Comparison of ENCODE assay signal across 21 mouse cellular contexts in genomic region chr14:28514171-28514570, GRCm38 (mm10). TPM values are rescaled to one million over a fixed set of nuclear protein-coding genes. Genes with fewer than 3 reads are reported as not detected.
DNase-seq lines count a peak whose midpoint lies in the region; ATAC-seq lines count a peak whose summit lies in the region.
"Had no signal": no experiment of that assay in that cellular context is flagged by ENCODE, and none has a peak within 500 bp of the region (broad histone marks: within the 10 kb centered on the region; RNA-seq: fewer than 3 reads in every experiment).

No protein-coding gene starts in this region.

- DNase-seq in hindbrain, embryonic 10.5 days (ENCODE audit: low spot score), result no peak
- DNase-seq in embryonic facial prominence, embryonic 11.5 days (ENCODE audit: low spot score), result no peak
- DNase-seq in left cerebral cortex, postnatal 14 days (ENCODE audit: low spot score in 2 of 2), result no peak
- no peak for DNase-seq in gastrocnemius, postnatal 14 days
- DNase-seq: adrenal gland, adult 2 months; cerebellum, adult 8-10 months; gastrocnemius, postnatal 36 days; heart, postnatal 14 days; liver; liver, postnatal 0 days; lung, postnatal 14 days; retina, postnatal 1 day; thymus, postnatal 4 days had no signal

- H3K4me1 ChIP-seq in hindbrain, embryonic 10.5 days (replicated peaks), result peaks cover 59% of the 10 kb centered on the region
- H3K4me1 ChIP-seq in hindbrain, embryonic 16.5 days (ENCODE audit: control insufficient read depth, insufficient read depth, low read depth, low read length), result peaks cover 13% of the 10 kb centered on the region
- H3K4me1 ChIP-seq in embryonic facial prominence, embryonic 11.5 days (ENCODE audit: control insufficient read depth, insufficient read depth, low read length), result peaks cover 5% of the 10 kb centered on the region
- H3K4me1 ChIP-seq in hindbrain, embryonic 12.5 days, result peaks cover 47% of the 10 kb centered on the region
- H3K4me1 ChIP-seq in limb, embryonic 13.5 days, result peaks cover 68% of the 10 kb centered on the region
- H3K4me1 ChIP-seq: megakaryocyte, embryonic 14.5 days had no signal

- 38% methylated on average over 2 of the region's 2 CpGs for WGBS in hindbrain, embryonic 10.5 days
- 23% methylated on average over 2 of the region's 2 CpGs for WGBS in hindbrain, embryonic 16.5 days
- WGBS in embryonic facial prominence, embryonic 11.5 days, result 56% methylated on average over 2 of the region's 2 CpGs
- 28% methylated on average over 2 of the region's 2 CpGs for WGBS in hindbrain, embryonic 12.5 days
- 49% methylated on average over 2 of the region's 2 CpGs for WGBS in limb, embryonic 13.5 days

- no peak for ATAC-seq in hindbrain, embryonic 16.5 days
- ATAC-seq in embryonic facial prominence, embryonic 11.5 days (replicated peaks; ENCODE audit: insufficient number of reproducible peaks, low FRiP score, low TSS enrichment, low read depth), result no peak
- ATAC-seq in hindbrain, embryonic 12.5 days (ENCODE audit: low FRiP score), result no peak
- ATAC-seq in limb, embryonic 13.5 days (ENCODE audit: low FRiP score, low read depth), result no peak
- ATAC-seq: intestine, embryonic 15.5 days; liver, postnatal 0 days had no signal

- peak overlapping the region; percentile 13; the same call in 1 of the 2 replicates for H3K4me3 ChIP-seq in hindbrain, embryonic 10.5 days
- H3K4me3 ChIP-seq in hindbrain, embryonic 16.5 days (ENCODE audit: low read length), result no peak overlapping the region
- 0 out of 2 replicates have a peak overlapping the region, but pooled peaks have one; percentile 13 for H3K4me3 ChIP-seq in embryonic facial prominence, embryonic 11.5 days (ENCODE audit: low read depth, low read length)
- peak overlapping the region; percentile 0; the same call in 1 of the 2 replicates for H3K4me3 ChIP-seq in hindbrain, embryonic 12.5 days
- peak overlapping the region; percentile 89 for H3K4me3 ChIP-seq in limb, embryonic 13.5 days
- H3K4me3 ChIP-seq: intestine, embryonic 15.5 days; kidney, embryonic 15.5 days; layer of hippocampus, adult 2 months; megakaryocyte, embryonic 14.5 days had no signal

- peaks cover 76% of the 10 kb centered on the region for H3K27me3 ChIP-seq in hindbrain, embryonic 10.5 days (ENCODE audit: insufficient read depth, poor library complexity, severe bottlenecking)
- H3K27me3 ChIP-seq in hindbrain, embryonic 16.5 days (replicated peaks; ENCODE audit: control insufficient read depth, insufficient read depth, low read length), result no peaks in the 10 kb centered on the region
- H3K27me3 ChIP-seq in embryonic facial prominence, embryonic 11.5 days (ENCODE audit: control insufficient read depth, insufficient read depth, low read length), result no peaks in the 10 kb centered on the region
- H3K27me3 ChIP-seq in hindbrain, embryonic 12.5 days, result peaks cover 13% of the 10 kb centered on the region
- H3K27me3 ChIP-seq in limb, embryonic 13.5 days, result 0 out of 2 replicates have a peak, but pooled peaks cover 3% of the 10 kb centered on the region

- intact Hi-C loops in left cerebral cortex, postnatal 14 days (cut with DNase I), result no loop called here
- intact Hi-C loops in gastrocnemius, postnatal 14 days (cut with DNase I; ENCODE audit: low total_unique reads), result loop anchor here (5.0 kb wide), 1 partner anchor 707 kb away; no protein-coding TSS in a partner anchor

- H3K36me3 ChIP-seq in hindbrain, embryonic 10.5 days, result peaks cover 49% of the 10 kb centered on the region
- no peaks in the 10 kb centered on the region for H3K36me3 ChIP-seq in hindbrain, embryonic 16.5 days (ENCODE audit: control insufficient read depth, insufficient read depth, low read length)
- H3K36me3 ChIP-seq in embryonic facial prominence, embryonic 11.5 days (replicated peaks; ENCODE audit: control insufficient read depth, insufficient read depth, low read depth, low read length), result no peaks in the 10 kb centered on the region; the same call in 1 of the 2 replicates
- H3K36me3 ChIP-seq in hindbrain, embryonic 12.5 days, result peaks cover under 1% of the 10 kb centered on the region; the same call in 1 of the 2 replicates
- peaks cover 53% of the 10 kb centered on the region for H3K36me3 ChIP-seq in limb, embryonic 13.5 days
- H3K36me3 ChIP-seq: intestine, embryonic 15.5 days had no signal

- H3K27ac ChIP-seq in hindbrain, embryonic 10.5 days, result no peak overlapping the region
- H3K27ac ChIP-seq in hindbrain, embryonic 16.5 days (ENCODE audit: low read depth, low read length), result no peak overlapping the region
- H3K27ac ChIP-seq in embryonic facial prominence, embryonic 11.5 days (replicated peaks; ENCODE audit: low read depth, low read length), result no peak overlapping the region
- no peak overlapping the region for H3K27ac ChIP-seq in hindbrain, embryonic 12.5 days
- H3K27ac ChIP-seq in limb, embryonic 13.5 days, result peak overlapping the region; percentile 79
- H3K27ac ChIP-seq: intestine, embryonic 15.5 days; kidney, embryonic 15.5 days; layer of hippocampus, adult 2 months had no signal

- no peaks in the 10 kb centered on the region for H3K9me3 ChIP-seq in hindbrain, embryonic 10.5 days
- H3K9me3 ChIP-seq in hindbrain, embryonic 16.5 days (ENCODE audit: control insufficient read depth, low read length), result no peaks in the 10 kb centered on the region
- H3K9me3 ChIP-seq in embryonic facial prominence, embryonic 11.5 days (replicated peaks; ENCODE audit: control insufficient read depth, low read length), result no peaks in the 10 kb centered on the region
- H3K9me3 ChIP-seq in hindbrain, embryonic 12.5 days (replicated peaks), result no peaks in the 10 kb centered on the region
- no peaks in the 10 kb centered on the region for H3K9me3 ChIP-seq in limb, embryonic 13.5 days
- H3K9me3 ChIP-seq: intestine, embryonic 15.5 days; kidney, embryonic 15.5 days had no signal

- H3K4me2 ChIP-seq in hindbrain, embryonic 16.5 days (ENCODE audit: low read length), result no peak overlapping the region; the same call in 1 of the 2 replicates
- peak overlapping the region; percentile 1; the same call in 1 of the 2 replicates for H3K4me2 ChIP-seq in embryonic facial prominence, embryonic 11.5 days (ENCODE audit: low read depth, low read length)
- H3K4me2 ChIP-seq in hindbrain, embryonic 12.5 days (replicated peaks), result peak overlapping the region; percentile 87
- peak overlapping the region; percentile 90 for H3K4me2 ChIP-seq in limb, embryonic 13.5 days (replicated peaks)
- H3K4me2 ChIP-seq: heart, embryonic 11.5 days; intestine, embryonic 15.5 days; kidney, embryonic 15.5 days had no signal

- H3K9ac ChIP-seq in hindbrain, embryonic 16.5 days (ENCODE audit: low read depth, low read length), result no peak overlapping the region
- no peak overlapping the region for H3K9ac ChIP-seq in embryonic facial prominence, embryonic 11.5 days (replicated peaks; ENCODE audit: low read length)
- H3K9ac ChIP-seq in hindbrain, embryonic 12.5 days, result no peak overlapping the region
- peak overlapping the region; percentile 67 for H3K9ac ChIP-seq in limb, embryonic 13.5 days
- H3K9ac ChIP-seq: intestine, embryonic 15.5 days; kidney, embryonic 15.5 days; liver, postnatal 0 days had no signal

RNA-seq across cellular contexts. Expression of gene Wnt5a, which starts 9.6 kb away (rescaled TPM):
- polyA plus RNA-seq in hindbrain, embryonic 10.5 days (2016; fragmentation: Nextera tagmentation; extraction: Ambion mirVana), result 31.2 and 38.8 TPM in 2 replicates
- polyA plus RNA-seq in hindbrain, embryonic 16.5 days (2015; fragmentation: Nextera tagmentation; extraction: Ambion mirVana), result 17.8 and 24.2 TPM in 2 replicates
- polyA plus RNA-seq in embryonic facial prominence, embryonic 11.5 days (2014; fragmentation: Nextera tagmentation; extraction: Ambion mirVana), result 66.6 and 67.4 TPM in 2 replicates
- polyA plus RNA-seq in hindbrain, embryonic 12.5 days (2016; fragmentation: Nextera tagmentation; extraction: Ambion mirVana), result 55.4 and 72.7 TPM in 2 replicates
- 137 and 154 TPM in 2 replicates for polyA plus RNA-seq in limb, embryonic 13.5 days (2015; fragmentation: Nextera tagmentation; extraction: Ambion mirVana)
- 10 to 100 TPM; 10.1 to 10.6 TPM for total RNA-seq in left cerebral cortex, postnatal 14 days (2021)
- total RNA-seq in gastrocnemius, postnatal 14 days (2021), result 1 to 10 TPM; 6.6 to 10.0 TPM
